8 mouse cellular contexts compared by ENCODE assay signal in the genomic region with DNA sequence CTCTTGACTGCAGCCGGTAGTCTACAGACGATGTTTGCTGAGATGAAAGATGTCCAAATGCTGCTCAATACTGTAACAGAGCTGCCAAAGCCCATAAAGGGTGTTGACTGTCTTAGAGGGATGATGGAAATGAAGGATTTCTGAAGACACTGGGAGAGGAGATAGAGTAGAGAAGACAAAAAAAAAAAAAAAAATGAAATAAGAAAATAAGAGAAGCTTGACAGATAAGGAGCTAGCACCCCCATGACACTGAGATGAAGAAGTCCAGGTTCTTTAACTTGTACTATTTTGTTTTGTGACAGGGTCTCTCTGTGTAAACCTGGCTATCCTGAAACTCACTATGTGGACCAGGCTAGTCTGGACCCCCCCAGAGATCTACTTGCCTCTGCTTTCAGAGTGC. TPM values are rescaled to one million over a fixed set of nuclear protein-coding genes. Genes with fewer than 3 reads are reported as not detected.
DNase-seq lines count a peak whose midpoint lies in the region; ATAC-seq and TF ChIP-seq lines count a peak whose summit lies in the region.

No protein-coding gene starts in this region.

- ATAC-seq in heart, embryonic 15.5 days (replicated peaks; ENCODE audit: insufficient number of reproducible peaks, insufficient read depth, low FRiP score, low read depth), result no peak
- ATAC-seq in forebrain, embryonic 13.5 days, result 0 out of 2 replicates have a peak, but pooled peaks have one; percentile 2
- no peak for ATAC-seq in liver, embryonic 15.5 days (ENCODE audit: insufficient read depth)

- peaks cover 7% of the 10 kb centered on the region; the same call in 1 of the 2 replicates for H3K27me3 ChIP-seq in heart, embryonic 15.5 days
- peaks cover 11% of the 10 kb centered on the region for H3K27me3 ChIP-seq in ES-Bruce4 (ENCODE audit: control insufficient read depth, insufficient read depth, low read length, poor library complexity, severe bottlenecking)
- peaks cover 12% of the 10 kb centered on the region for H3K27me3 ChIP-seq in forebrain, embryonic 13.5 days
- peaks cover 39% of the 10 kb centered on the region for H3K27me3 ChIP-seq in liver, embryonic 15.5 days

- TF ChIP-seq POLR2A in ES-Bruce4 (IDR thresholded peaks at IDR 0.05; ENCODE audit: insufficient read depth, low read length), result no peak

- 28% methylated on average over 2 of the region's 2 CpGs for WGBS in heart, embryonic 15.5 days
- 35% methylated on average over 2 of the region's 2 CpGs for WGBS in forebrain, embryonic 13.5 days
- WGBS in liver, embryonic 15.5 days (ENCODE audit: insufficient replicate concordance), result 35% methylated on average over 2 of the region's 2 CpGs

- intact Hi-C loops in heart, postnatal 36 days (cut with DNase I), result no loop called here

- no peak for TF ChIP-seq CTCF in ES-Bruce4 (IDR thresholded peaks at IDR 0.05; ENCODE audit: low read depth, low read length)

- TF ChIP-seq EP300 in ES-Bruce4 (IDR thresholded peaks at IDR 0.05; ENCODE audit: insufficient read depth, low read depth, low read length), result no peak

- H3K9me3 ChIP-seq in heart, embryonic 15.5 days (replicated peaks), result no peaks in the 10 kb centered on the region
- peaks cover 1% of the 10 kb centered on the region; the same call in 1 of the 2 replicates for H3K9me3 ChIP-seq in ES-Bruce4 (replicated peaks; ENCODE audit: control insufficient read depth, insufficient read depth, low read length, poor library complexity, severe bottlenecking)
- no peaks in the 10 kb centered on the region for H3K9me3 ChIP-seq in forebrain, embryonic 13.5 days (replicated peaks)
- H3K9me3 ChIP-seq in liver, embryonic 15.5 days (replicated peaks), result no peaks in the 10 kb centered on the region

- DNase-seq in heart, postnatal 36 days, result no peak
- no peak for DNase-seq in c-Kit-positive CD71-positive TER-119-positive erythroid progenitor cells, embryonic 14.5 days (ENCODE audit: low spot score)
- no peak for DNase-seq in retina, embryonic 14.5 days (ENCODE audit: low spot score)
- DNase-seq in spleen, adult 18-20 months, result no peak

- H3K9ac ChIP-seq in heart, embryonic 15.5 days, result no peak overlapping the region
- H3K9ac ChIP-seq in ES-Bruce4 (ENCODE audit: low read depth, poor library complexity, severe bottlenecking), result peak overlapping the region; percentile 93; the same call in 1 of the 2 replicates
- no peak overlapping the region; the same call in 1 of the 2 replicates for H3K9ac ChIP-seq in forebrain, embryonic 13.5 days
- H3K9ac ChIP-seq in liver, embryonic 15.5 days, result no peak overlapping the region

- peak overlapping the region; percentile 92 for H3K4me2 ChIP-seq in heart, embryonic 15.5 days
- peak overlapping the region; percentile 88 for H3K4me2 ChIP-seq in forebrain, embryonic 13.5 days
- peak overlapping the region; percentile 99 for H3K4me2 ChIP-seq in liver, embryonic 15.5 days

- H3K4me1 ChIP-seq in heart, embryonic 15.5 days (replicated peaks), result peaks cover 10% of the 10 kb centered on the region
- no peaks in the 10 kb centered on the region for H3K4me1 ChIP-seq in ES-Bruce4 (ENCODE audit: control insufficient read depth, insufficient read depth, low read length)
- peaks cover 13% of the 10 kb centered on the region for H3K4me1 ChIP-seq in forebrain, embryonic 13.5 days
- peaks cover 30% of the 10 kb centered on the region for H3K4me1 ChIP-seq in liver, embryonic 15.5 days (replicated peaks)

- H3K27ac ChIP-seq in heart, embryonic 15.5 days, result no peak overlapping the region
- H3K27ac ChIP-seq in ES-Bruce4 (ENCODE audit: insufficient read depth, low read length), result no peak overlapping the region
- H3K27ac ChIP-seq in forebrain, embryonic 13.5 days, result no peak overlapping the region
- H3K27ac ChIP-seq in liver, embryonic 15.5 days (replicated peaks), result no peak overlapping the region

- H3K4me3 ChIP-seq in heart, embryonic 15.5 days, result peak overlapping the region; percentile 82
- H3K4me3 ChIP-seq in ES-Bruce4 (ENCODE audit: low read depth, low read length), result no peak overlapping the region
- H3K4me3 ChIP-seq in forebrain, embryonic 13.5 days, result peak overlapping the region; percentile 86
- peak overlapping the region; percentile 78 for H3K4me3 ChIP-seq in liver, embryonic 15.5 days (replicated peaks)

- H3K36me3 ChIP-seq in heart, embryonic 15.5 days, result no peaks in the 10 kb centered on the region
- no peaks in the 10 kb centered on the region for H3K36me3 ChIP-seq in ES-Bruce4 (ENCODE audit: control insufficient read depth, insufficient read depth, low read length, poor library complexity, severe bottlenecking)
- H3K36me3 ChIP-seq in forebrain, embryonic 13.5 days (ENCODE audit: poor library complexity, severe bottlenecking), result no peaks in the 10 kb centered on the region
- no peaks in the 10 kb centered on the region for H3K36me3 ChIP-seq in liver, embryonic 15.5 days (replicated peaks)

RNA-seq across cellular contexts. Expression of a gene that starts 1.1 kb away (rescaled TPM):
- polyA plus RNA-seq in heart, embryonic 15.5 days (2015; fragmentation: Nextera tagmentation; extraction: Ambion mirVana), result 3.1 and 4.3 TPM in 2 replicates
- 10 to 100 TPM; 10.5 to 10.8 TPM for total RNA-seq in heart, postnatal 36 days (2021)
- polyA plus RNA-seq in ES-Bruce4 (2011; ENCODE audit: insufficient read depth, insufficient read length, low read depth, missing spikeins), result 8.6 and 9.3 TPM in 2 replicates
- polyA plus RNA-seq in forebrain, embryonic 13.5 days (2015; fragmentation: Nextera tagmentation; extraction: Ambion mirVana), result 3.8 and 5.1 TPM in 2 replicates
- polyA plus RNA-seq in liver, embryonic 15.5 days (2015; fragmentation: Nextera tagmentation; extraction: Ambion mirVana), result 3.1 and 3.6 TPM in 2 replicates

RNA-seq across cellular contexts. Expression of a gene that starts 1.5 kb away (rescaled TPM):
- 16.2 and 20.5 TPM in 2 replicates for polyA plus RNA-seq in heart, embryonic 15.5 days (2015; fragmentation: Nextera tagmentation; extraction: Ambion mirVana)
- 10 to 100 TPM; 11.2 to 13.3 TPM for total RNA-seq in heart, postnatal 36 days (2021)
- polyA plus RNA-seq in ES-Bruce4 (2011; ENCODE audit: insufficient read depth, insufficient read length, low read depth, missing spikeins), result 18.8 and 20.8 TPM in 2 replicates
- polyA plus RNA-seq in forebrain, embryonic 13.5 days (2015; fragmentation: Nextera tagmentation; extraction: Ambion mirVana), result 22.5 and 27.4 TPM in 2 replicates
- 5.8 and 6.9 TPM in 2 replicates for polyA plus RNA-seq in liver, embryonic 15.5 days (2015; fragmentation: Nextera tagmentation; extraction: Ambion mirVana)

RNA-seq across cellular contexts. Expression of a gene that starts 58.0 kb away (rescaled TPM):
- polyA plus RNA-seq in heart, embryonic 15.5 days (2015; fragmentation: Nextera tagmentation; extraction: Ambion mirVana), result 2,014 and 2,378 TPM in 2 replicates
- 1,000 to 10,000 TPM; 5,098 to 5,396 TPM for total RNA-seq in heart, postnatal 36 days (2021)
- polyA plus RNA-seq in ES-Bruce4 (2011; ENCODE audit: insufficient read depth, insufficient read length, low read depth, missing spikeins), result 162 and 183 TPM in 2 replicates
- 568 and 569 TPM in 2 replicates for polyA plus RNA-seq in forebrain, embryonic 13.5 days (2015; fragmentation: Nextera tagmentation; extraction: Ambion mirVana)
- polyA plus RNA-seq in liver, embryonic 15.5 days (2015; fragmentation: Nextera tagmentation; extraction: Ambion mirVana), result 80.7 and 87.4 TPM in 2 replicates
